Mouse (Mus musculus) 3134 (cell line): ENCODE data around the gene BC049715.
"Not testable (repeated sequence)": the region's sequence is repeated elsewhere in the genome, so short reads cannot be mapped to it uniquely, and the experiment has no call there.

Experiments used
- DNase-seq: peaks from one replicate; pipeline ENCODE4 v3.0.0-alpha.2; 2011; ENCODE audit warnings: low spot score; ENCODE audit not compliant: insufficient read length; ENCODE audit errors: extremely low read depth

The BC049715 gene

DNA sequence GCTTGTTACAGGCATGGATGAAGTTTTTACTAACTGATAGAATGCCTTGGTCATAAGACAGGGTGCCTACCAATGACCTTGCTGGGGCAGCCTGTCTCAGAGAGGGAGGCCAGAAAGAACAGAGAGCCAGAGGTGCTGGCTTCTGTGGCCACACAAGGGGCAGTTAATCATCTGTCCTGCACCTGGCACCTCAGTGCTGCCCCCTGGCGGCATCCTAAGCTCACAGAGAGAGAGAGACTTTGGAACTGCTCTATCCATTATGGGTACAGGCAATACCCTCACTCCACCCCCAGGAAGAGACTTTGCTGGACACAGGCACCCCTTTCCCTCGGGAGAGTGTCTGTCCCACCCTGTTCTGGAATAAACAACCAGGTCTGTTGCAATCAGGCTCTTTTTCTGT, 20.4 kb downstream of the BC049715 start:
- DNase-seq = no peak

DNA sequence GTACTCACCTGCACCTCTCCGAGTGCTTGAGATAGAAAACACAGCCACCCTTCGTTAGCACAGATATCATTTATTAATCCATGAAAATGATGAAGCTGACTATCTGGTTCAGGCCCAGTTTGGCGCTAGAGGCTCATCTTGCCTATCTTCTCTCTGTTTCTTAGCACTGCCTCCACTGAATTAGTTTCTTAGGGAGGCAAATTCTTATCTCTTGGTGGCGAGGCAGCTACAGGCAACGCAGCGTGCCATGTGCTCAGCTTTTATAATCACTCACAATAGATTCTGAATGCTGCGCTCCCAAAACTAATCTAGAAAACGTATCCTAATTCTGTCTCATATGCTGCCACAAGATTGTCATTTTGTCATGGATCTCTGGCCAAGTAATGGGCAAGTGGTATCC, 21.0 kb downstream of the BC049715 start:
- no peak for DNase-seq

- DNase-seq = no peak
Observed at GRCm38 (mm10) chr6:136848971-136849370, 21.5 kb downstream of the BC049715 start.

- DNase-seq = no peak
Observed at GRCm38 (mm10) chr6:136850267-136850666, 22.8 kb downstream of the BC049715 start.

DNA sequence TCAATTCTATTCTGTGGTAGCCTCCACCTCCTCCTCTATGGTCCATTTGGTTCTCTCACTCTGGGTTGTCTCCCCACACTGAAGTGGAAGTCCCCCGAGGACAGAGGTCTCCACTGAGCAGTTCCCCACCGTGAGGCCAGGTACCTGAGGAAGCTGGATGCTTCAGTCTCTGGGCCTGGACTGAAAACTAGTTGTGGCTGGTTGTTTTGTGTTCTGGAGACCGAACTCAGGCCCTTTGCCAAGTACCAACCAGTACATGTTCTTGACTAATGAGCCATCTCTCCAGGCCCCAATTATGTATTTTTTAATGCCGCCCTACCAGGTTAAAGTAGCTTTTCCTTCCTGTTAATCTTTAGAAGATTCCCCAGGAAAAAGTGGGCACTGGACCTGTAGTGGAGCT, 24.9 kb downstream of the BC049715 start:
- DNase-seq = no peak

GRCm38 (mm10) chr6:136852762-136853161, 25.3 kb downstream of the BC049715 start:
- no peak for DNase-seq

DNA sequence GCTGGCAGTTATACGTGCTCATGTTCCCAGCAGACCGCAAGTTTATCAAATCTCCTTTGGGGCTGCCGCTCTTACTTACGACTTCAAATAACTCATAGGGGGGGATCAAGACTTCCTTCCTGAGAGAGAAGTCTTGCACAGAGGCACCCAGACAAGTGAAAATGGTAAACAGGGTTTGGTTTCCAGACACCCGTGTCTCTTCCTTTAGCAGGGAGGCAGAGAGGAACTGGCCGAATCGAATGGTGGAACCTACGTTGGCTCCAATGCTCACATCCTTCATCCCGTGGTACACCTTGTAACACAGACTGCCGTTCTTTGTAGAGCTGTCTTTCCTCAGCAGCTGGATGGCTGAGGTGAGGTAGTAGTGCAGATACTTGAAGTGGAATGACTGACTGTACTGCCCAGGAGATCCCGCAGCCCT, 26.9 kb downstream of the BC049715 start:
- no peak for DNase-seq

DNA sequence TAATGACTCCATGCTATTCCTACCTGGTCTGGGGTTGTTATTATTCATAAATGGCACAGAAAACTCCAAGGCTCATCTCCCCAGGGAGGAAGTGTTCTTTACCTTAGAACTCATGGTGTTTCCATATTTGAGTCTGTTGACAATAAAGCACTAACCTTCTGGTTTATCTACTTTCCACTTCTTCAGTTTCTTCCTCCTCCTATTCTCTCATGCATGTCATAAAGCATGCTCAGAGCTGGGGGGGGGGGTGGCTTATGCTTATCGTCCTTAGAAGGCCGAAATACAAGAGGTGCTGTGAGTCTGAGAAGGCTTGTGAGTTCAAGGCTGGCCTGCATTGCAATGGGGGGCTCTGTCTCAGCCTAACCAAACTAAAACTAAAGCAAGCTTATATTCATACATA, 27.8 kb downstream of the BC049715 start:
- no peak for DNase-seq

DNA sequence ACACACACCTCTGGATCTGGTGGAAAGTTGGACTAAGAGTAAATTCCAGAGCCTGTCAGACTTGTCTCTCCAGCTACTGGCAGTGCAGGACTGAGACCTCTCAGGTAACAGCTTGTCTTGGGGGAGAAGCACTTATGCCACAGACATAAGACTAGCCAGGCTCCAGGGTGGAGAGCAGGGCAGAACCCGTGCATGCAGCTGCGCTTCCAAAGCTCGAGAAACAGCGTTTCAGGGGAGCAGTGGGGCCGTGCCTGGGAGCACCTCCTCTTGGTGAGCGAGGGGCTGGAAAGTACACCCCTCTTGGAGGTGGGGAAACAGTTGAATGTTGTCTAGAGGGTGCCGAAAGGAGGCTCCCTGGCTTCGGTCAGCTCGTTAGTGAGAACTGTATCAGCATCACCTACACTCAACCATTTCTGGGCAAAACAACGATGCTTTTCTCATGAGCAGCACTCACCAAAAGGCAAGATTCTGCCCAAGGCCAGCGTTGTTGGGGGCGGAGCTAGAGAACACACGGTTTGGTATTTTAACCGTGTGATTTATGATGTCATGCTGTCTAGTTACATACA, 28.7 kb downstream of the BC049715 start:
- DNase-seq = no peak

DNA sequence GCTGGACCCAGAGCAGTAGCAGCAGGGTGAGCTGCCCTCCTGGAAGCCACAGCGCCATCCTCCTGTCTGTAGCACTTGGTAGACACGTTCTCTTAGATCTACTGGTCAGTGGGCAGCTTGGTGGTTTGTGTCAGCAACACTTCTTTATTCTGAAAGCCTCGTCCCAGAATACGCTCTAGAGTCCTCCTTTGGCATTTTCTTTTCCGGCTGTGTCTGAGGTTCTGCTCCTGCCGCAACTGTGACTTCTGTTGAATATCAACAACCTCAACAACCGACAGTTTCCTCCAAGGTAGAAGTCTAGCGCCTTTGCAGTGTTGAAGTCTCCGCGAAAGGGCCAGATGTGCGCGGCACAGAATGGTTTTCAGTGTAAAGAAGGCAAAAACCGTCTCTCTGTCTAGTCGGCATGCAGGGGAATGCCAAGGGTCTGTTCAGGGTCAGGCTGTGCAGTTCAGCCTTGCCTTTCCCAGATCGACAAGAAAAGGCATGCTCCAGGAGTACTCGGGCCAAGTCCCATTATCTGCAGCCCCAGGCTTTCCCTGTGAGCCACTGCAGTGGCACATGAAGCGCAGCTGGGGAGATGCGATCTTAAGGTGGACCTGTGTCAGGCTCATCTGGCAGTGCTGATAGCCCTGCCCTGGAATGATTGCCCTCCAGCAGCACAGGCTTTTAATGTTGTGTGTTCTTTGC, 29.9 kb downstream of the BC049715 start, which contains the start of gene Art4:
TSS of gene Art4 (minus strand) at position 548 of the 687 bp plus-strand sequence.
- no peak for DNase-seq

- DNase-seq = no peak
Observed at GRCm38 (mm10) chr6:136857873-136858260, 30.4 kb downstream of the BC049715 start.

GRCm38 (mm10) chr6:136858420-136858819, 31.0 kb downstream of the BC049715 start:
- DNase-seq = no peak

DNA sequence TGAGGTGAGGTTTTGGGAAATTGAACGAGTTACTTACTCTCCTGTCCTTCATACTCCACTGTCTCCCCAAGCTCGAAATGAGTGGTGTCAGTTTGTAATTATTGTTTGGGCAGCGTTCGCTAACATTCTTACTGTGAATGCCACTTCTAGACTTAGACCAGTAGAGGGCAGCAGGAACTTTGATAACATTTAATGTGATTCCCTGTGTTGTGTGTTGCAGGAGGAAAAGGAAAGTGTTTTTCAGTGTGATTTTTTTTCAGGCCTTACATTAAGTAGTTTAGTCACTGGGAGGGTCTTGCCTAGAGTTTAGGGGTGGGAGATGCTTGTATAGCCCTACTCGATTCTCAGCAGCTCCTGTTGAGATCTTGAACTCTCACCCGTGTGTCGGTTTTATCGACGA, 33.6 kb downstream of the BC049715 start:
- DNase-seq = no peak

DNA sequence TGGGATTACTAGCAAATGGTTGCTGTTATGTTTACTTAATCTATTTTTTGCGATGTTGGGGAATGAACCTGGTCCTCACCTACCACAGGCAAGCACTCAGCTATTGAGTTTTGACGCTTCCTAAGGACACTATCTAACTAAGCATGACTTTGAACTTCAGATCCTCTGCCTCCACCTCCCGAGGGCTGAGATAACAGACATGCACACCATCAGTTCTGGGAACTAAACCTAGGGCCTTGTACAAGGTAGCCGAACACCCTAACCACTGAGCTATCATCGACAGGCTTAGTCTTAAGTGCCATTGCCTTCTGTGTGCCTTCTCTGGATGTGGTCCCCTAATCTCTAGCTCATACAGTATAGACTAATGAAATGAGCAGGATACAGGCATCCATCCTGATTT, 37.9 kb downstream of the BC049715 start:
- no peak for DNase-seq

DNA sequence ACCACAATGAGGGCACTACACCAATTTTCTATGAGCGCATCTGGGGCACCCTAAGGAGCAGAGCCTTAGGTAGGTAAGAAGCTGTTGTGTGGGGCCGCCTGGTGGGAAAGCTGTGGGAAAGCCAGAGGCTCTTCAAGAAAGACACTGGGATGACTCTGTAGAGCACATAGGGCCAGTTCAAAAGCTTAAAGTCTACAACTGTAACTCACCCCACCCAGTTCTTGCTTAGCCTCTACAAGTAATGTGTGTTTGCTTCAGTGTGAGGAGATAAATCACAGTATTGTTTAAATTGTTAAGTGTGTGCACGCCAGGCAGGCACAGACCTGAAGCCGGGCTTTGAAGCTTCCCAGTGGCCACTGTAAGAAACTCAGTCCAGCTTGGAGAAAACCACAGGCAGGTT, 38.7 kb downstream of the BC049715 start:
- DNase-seq = no peak

DNA sequence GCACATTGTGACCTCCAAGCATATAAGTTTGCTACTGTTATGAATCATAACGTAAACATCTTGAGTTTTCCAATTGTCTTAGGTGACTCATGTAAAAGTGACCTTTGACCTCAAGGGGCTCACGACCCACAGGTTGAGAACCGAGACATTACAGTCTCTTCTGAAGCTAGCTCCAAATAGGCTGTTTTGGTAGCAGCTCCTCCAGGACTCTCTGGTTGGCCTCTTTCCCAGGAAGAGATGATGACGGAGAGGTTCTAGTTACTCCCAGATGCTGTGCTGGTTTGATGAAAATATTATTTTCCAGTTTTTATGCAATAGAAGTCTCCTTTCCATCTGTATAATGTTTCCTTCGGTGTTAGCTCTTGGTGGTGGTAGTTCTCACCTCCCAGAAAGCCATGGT, 41.5 kb downstream of the BC049715 start:
- no peak for DNase-seq

DNA sequence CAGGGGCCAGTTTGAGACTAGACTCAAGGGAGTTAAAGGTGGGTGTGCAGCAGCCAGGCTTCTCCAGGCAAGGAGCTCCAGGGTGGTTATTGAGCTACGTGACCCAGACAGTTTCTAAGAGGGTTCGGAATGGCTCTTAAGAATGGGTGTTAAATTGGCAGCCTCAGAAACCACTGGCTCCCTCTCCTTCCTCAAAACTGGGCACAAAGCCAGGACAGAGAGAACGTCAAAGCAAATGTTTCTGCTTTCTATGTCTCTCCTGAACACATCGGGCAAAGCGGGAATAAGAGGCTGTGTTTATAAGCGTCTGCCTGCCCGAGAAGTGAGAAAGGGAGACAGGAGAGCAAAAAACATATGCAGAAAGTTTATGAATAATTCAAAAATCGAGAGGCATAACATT, 47.2 kb downstream of the BC049715 start:
- DNase-seq = no peak

DNA sequence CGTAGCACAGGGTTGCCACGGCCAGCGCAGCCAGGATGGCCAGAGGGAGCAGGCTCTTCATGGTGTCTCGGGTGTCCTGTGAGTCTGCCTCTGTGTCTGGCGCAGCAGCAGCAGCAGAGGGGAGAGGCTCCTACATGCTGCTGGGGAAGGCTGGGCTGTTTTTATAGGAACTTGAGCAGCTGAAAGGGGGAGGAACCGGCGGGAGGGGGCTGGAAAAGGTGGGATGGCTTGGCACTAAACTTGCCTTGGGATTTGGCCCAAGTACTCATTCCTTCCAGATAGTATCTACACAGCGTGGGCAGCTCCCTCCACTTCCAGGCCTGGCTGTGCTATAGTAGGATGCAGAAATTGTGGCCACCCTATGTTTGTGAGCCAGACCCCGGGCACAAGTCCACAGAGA, 48.2 kb downstream of the BC049715 start, which contains the start of gene Mgp:
TSS of gene Mgp (minus strand) at position 154 of the 400 bp plus-strand sequence.
- DNase-seq = peak; percentile 69

GRCm38 (mm10) chr6:136881678-136882077, 54.3 kb downstream of the BC049715 start:
- no peak for DNase-seq

DNA sequence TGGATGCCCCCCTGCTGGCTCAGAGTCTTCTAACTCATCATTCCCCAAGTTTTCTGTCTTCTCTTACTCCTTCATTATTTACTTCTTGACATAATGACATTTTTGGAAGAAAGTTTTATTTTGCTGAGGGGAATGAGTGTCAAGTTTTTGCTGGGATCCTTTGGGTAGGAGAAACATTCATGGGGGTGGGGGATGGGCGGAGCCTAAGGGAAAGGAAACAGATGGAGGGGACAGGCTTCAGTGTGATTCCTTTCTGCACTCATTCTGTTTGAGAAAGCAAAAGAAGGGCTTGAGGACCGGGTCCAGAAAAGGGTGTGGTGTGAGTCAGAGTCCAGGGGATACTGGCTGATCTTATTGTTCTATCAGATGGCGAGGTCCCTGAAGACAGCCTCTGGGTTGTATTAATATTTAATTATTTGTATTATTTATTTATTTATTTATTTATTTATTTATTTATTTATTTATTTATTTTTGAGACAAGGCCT, 56.0 kb downstream of the BC049715 start:
- DNase-seq = no peak

DNA sequence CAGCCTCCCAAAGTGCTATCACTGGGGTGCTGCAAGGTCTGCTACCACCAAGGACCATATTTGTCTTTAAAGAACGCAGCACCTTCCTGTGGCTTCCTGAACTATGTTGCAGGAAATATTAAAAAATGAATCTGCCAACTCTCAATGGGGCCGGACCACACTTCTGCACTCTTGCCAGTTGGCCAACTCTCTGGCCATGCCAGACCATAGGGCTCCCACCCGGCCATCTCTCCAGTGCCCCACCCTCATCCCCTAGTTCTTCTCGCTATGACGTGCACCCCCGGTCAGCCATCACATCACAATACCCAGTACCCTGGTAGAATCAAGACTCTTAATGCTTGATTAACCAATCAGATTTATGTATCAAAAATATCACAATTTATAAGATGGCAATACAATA, 56.5 kb downstream of the BC049715 start:
- DNase-seq = no peak

GRCm38 (mm10) chr6:136884766-136885165, 57.3 kb downstream of the BC049715 start:
- DNase-seq = not testable (repeated sequence)
